Mouse (Mus musculus) embryonic facial prominence, embryonic 15.5 days (tissue): ENCODE results near the gene Ltb4r1. TPM values are rescaled to one million over a fixed set of nuclear protein-coding genes. Genes with fewer than 3 reads are reported as not detected.

Source experiments
- ATAC-seq: fragments of 200-750 bp; cut with Nextera tagmentation; 2 replicates; pipeline ENCODE4 v1.8.0; 2017; ENCODE audit warnings: low read depth, moderate TSS enrichment; ENCODE audit not compliant: insufficient number of reproducible peaks, low FRiP score, low TSS enrichment
- H3K27ac ChIP-seq: fragments of 300-500 bp; sonication (generic); replicated peaks from 2 replicates; pipeline ENCODE4 v1.5.1; 2015; ENCODE audit warnings: mild to moderate bottlenecking, inconsistent platforms
- H3K27me3 ChIP-seq: fragments of 300-500 bp; sonication (generic); 2 replicates; pipeline ENCODE4 v1.6.1; 2015; ENCODE audit warnings: inconsistent platforms
- H3K36me3 ChIP-seq: fragments of 300-500 bp; sonication (generic); 2 replicates; pipeline ENCODE4 v1.6.1; 2015; ENCODE audit warnings: mild to moderate bottlenecking, inconsistent platforms
- H3K4me1 ChIP-seq: fragments of 300-500 bp; sonication (generic); 2 replicates; pipeline ENCODE4 v1.6.1; 2015; ENCODE audit warnings: inconsistent platforms
- H3K4me2 ChIP-seq: fragments of 300-500 bp; sonication (generic); replicated peaks from 2 replicates; pipeline ENCODE4 v1.6.1; 2015; ENCODE audit warnings: mild to moderate bottlenecking, inconsistent platforms
- H3K4me3 ChIP-seq: fragments of 300-500 bp; sonication (generic); replicated peaks from 2 replicates; pipeline ENCODE4 v1.5.1; 2015; ENCODE audit warnings: mild to moderate bottlenecking, inconsistent platforms
- H3K9ac ChIP-seq: fragments of 300-500 bp; sonication (generic); 2 replicates; pipeline ENCODE4 v1.6.1; 2015; ENCODE audit warnings: inconsistent platforms
- H3K9me3 ChIP-seq: fragments of 300-500 bp; sonication (generic); replicated peaks from 2 replicates; pipeline ENCODE4 v1.6.1; 2016; ENCODE audit warnings: inconsistent platforms
- WGBS: fragments of 180-500 bp; shearing (Covaris S2); methylation state at CpG from one replicate; pipeline ENCODE4 v1.1.7; 2015; 5-methylcytosine and 5-hydroxymethylcytosine counted together
- polyA plus RNA-seq: library from polyadenylated mRNA; unstranded; fragments of >200 nt; fragmentation: Nextera tagmentation; extraction: Ambion mirVana; gene quantifications from 2 replicates; pipeline ENCODE4 v1.2.1, GENCODE M21; 2015

The Ltb4r1 gene
- polyA plus RNA-seq, 1 experiment from 2014 or later = 2.1 TPM

GRCm38 (mm10) chr14:55787731-55788130, 22.0 kb downstream of the Ltb4r1 start:
- 40% methylated on average over 11 of the region's 11 CpGs for WGBS
- Histone ChIP-seq H3K36me3 (no peaks in the 10 kb centered on the region), H3K9me3 (no peaks in the 10 kb centered on the region), H3K9ac (no peak overlapping the region), H3K4me2 (peak overlapping the region; percentile 80), H3K27me3 (peaks cover 17% of the 10 kb centered on the region), H3K4me1 (peaks cover 21% of the 10 kb centered on the region), H3K27ac (no peak overlapping the region), H3K4me3 (peak overlapping the region; percentile 49)
- ATAC-seq = no peak

- Histone ChIP-seq H3K36me3 (no peaks in the 10 kb centered on the region), H3K4me2 (peak within 1 kb of the TSS; percentile 80), H3K27ac (no peak within 1 kb of the TSS), H3K4me1 (peaks cover 18% of the 10 kb centered on the region), H3K27me3 (peaks cover 17% of the 10 kb centered on the region), H3K9me3 (no peaks in the 10 kb centered on the region), H3K4me3 (peak within 1 kb of the TSS; percentile 49), H3K9ac (peak within 1 kb of the TSS; percentile 34; the same call in 1 of the 2 replicates)
- no peak for ATAC-seq
- 5% methylated on average over 40 of the region's 40 CpGs for WGBS
Measured at GRCm38 (mm10) chr14:55788256-55789050, 22.7 kb downstream of the Ltb4r1 start, which contains the start of gene Ripk3. Gene Ripk3, minus strand, starts transcription at chr14:55788865.

DNA sequence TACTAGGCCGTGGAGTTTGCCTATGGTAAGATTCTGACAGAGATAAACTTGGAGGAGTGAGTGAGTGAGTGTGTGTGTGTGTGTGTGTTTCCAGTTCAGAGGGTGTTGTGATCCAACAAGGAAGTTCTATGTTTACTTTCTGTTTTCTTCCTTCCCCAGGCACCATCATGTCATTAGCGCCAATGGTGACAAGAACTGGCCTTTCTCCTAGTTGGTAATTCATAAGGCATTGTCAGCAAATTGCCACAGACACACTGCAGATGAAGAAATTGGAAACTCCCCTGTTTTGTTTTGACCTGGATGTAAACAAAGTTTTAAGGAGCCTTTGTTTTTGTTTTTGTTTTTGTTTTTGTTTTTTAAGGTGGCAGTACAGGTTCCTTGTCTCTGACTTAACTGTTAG, 27.7 kb downstream of the Ltb4r1 start:
- Histone ChIP-seq H3K27me3 (no peaks in the 10 kb centered on the region), H3K4me1 (peaks cover 2% of the 10 kb centered on the region), H3K4me2 (no peak overlapping the region), H3K36me3 (no peaks in the 10 kb centered on the region), H3K27ac (no peak overlapping the region), H3K9me3 (no peaks in the 10 kb centered on the region), H3K4me3 (no peak overlapping the region), H3K9ac (no peak overlapping the region)
- no peak for ATAC-seq
- WGBS = 47% methylated on average over 2 of the region's 2 CpGs

DNA sequence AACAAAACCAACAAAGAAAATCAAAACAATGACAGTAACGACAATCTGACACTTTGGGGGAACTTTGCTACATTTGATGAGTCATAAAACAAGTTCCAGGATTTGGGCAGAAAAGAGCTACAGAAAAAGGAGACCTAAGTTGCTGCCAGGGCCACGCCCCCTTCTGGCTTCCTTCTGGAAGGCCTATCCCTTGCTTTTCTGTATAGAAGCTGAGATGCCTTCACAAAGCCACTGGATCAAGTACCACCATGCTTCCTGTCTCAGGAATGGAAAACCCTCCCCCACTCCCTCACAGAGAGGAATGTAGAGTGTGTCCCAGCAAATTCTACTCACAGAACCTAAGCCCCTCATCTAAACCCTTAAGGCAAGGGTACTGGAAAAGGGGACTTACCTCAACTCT, 28.2 kb downstream of the Ltb4r1 start:
- Histone ChIP-seq H3K27me3 (no peaks in the 10 kb centered on the region), H3K27ac (no peak overlapping the region), H3K4me1 (no peaks in the 10 kb centered on the region), H3K9me3 (no peaks in the 10 kb centered on the region), H3K4me3 (no peak overlapping the region), H3K4me2 (no peak overlapping the region), H3K36me3 (no peaks in the 10 kb centered on the region), H3K9ac (no peak overlapping the region)
- WGBS = 56% methylated on average over 2 of the region's 2 CpGs
- no peak for ATAC-seq

DNA sequence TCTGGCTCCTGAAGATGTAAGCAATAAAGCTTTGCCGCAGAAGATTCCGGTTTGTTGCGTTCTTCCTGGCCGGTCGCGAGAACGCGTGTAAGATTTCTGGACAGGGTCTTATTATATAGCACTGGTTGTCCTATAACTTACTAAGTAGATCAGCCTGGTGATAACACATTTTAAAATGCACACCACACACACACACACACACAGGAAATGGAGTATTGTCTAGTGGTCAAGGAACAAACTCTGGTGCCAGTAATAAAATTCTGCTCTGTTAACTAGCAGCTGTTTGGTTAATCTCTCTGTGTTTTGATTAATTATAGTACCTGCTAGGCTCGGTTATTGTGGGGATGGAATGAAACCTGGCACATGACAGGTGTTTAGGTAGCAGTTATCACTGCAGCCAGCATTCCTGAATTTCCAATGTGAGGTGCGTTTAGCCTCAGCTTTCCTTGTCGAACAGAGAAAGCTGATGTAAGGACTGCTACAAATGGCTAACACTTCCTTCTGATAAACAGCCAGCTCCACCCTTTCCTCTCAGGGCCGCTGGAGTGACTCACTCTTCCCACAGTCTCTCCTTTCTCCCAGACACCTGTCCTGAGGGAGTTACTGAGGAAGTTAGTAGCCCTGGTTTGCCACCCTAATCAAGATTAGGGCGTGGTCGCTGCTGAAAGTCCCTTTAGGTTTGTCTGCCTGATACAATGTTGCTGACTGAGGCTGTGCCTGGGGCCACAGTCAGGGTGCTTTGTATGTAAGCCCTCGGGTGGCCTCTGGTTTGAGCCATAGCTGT, 29.8 kb downstream of the Ltb4r1 start:
- no peak overlapping the region for H3K9ac ChIP-seq
- H3K9me3 ChIP-seq = no peaks in the 10 kb centered on the region
- 78% methylated on average over 15 of the region's 15 CpGs for WGBS
- no peak for ATAC-seq
- H3K4me2 ChIP-seq = no peak overlapping the region
- no peaks in the 10 kb centered on the region for H3K27me3 ChIP-seq
- no peak overlapping the region for H3K27ac ChIP-seq
- H3K4me1 ChIP-seq = no peaks in the 10 kb centered on the region
- H3K36me3 ChIP-seq = no peaks in the 10 kb centered on the region
- no peak overlapping the region for H3K4me3 ChIP-seq

DNA sequence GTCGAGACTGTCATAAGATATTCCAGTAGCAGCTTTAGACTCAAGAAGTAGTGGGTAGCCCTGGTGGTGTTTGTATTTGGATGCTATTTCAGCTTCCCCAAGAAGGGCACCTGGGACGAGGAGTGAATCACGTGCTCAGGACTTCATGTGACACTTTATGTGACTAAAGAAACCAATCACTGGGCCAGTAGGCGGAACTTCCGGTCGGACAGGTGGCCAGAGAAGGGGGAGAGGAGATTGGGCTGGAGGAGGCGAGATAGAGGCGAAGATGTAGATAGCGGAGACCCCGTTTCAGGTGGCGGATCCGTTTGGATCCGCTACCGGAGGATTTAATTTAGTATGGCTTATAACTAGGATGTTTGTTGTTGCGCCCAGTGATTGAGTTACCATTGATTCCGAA, 49.1 kb downstream of the Ltb4r1 start:
- ATAC-seq = no peak
- Histone ChIP-seq H3K27me3 (no peaks in the 10 kb centered on the region), H3K36me3 (no peaks in the 10 kb centered on the region), H3K9ac (0 out of 2 replicates have a peak overlapping the region, but pooled peaks have one; percentile 9), H3K27ac (no peak overlapping the region), H3K4me2 (peak overlapping the region; percentile 63), H3K4me1 (peaks cover 9% of the 10 kb centered on the region), H3K9me3 (no peaks in the 10 kb centered on the region), H3K4me3 (peak overlapping the region; percentile 43)
- 17% methylated on average over 16 of the region's 16 CpGs for WGBS

DNA sequence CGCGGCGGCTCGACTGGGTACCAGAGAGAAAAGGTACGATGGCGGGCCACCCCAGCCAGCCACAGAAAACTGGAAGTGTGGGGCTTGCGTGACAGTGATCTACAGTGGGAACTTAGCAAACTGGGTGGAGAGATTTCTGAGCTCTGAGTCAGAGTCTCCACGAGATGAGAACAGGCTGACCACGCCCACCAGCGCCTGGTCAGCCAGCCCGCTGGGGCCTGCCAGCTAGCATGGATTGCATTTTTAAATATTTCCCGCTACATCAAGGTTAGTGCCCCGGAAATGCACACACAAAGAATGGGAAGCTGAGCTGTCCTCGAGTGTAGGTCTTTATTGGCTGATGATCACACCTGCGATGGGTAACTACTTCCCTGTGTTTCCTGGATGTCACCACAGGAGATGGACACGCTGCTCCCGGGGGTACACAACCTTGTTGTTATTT, 49.6 kb downstream of the Ltb4r1 start:
- Histone ChIP-seq H3K9ac (0 out of 2 replicates have a peak overlapping the region, but pooled peaks have one; percentile 9), H3K4me3 (peak overlapping the region; percentile 43), H3K27me3 (no peaks in the 10 kb centered on the region), H3K4me1 (peaks cover 9% of the 10 kb centered on the region), H3K9me3 (no peaks in the 10 kb centered on the region), H3K4me2 (peak overlapping the region; percentile 63), H3K27ac (no peak overlapping the region), H3K36me3 (no peaks in the 10 kb centered on the region)
- no peak for ATAC-seq
- 21% methylated on average over 17 of the region's 17 CpGs for WGBS

Other genes starting within 250 kb of the Ltb4r1 start
- gene Nrl, start 241.0 kb upstream of the Ltb4r1 start, polyA plus RNA-seq = not detected in 2 replicates
- gene Pck2, start 225.7 kb upstream of the Ltb4r1 start, polyA plus RNA-seq = 38.3 and 48.2 TPM in 2 replicates
- gene Dcaf11, start 206.0 kb upstream of the Ltb4r1 start, polyA plus RNA-seq = 59.3 and 61.7 TPM in 2 replicates
- gene A730061H03Rik, start 205.6 kb upstream of the Ltb4r1 start, polyA plus RNA-seq = 1.6 and 3.0 TPM in 2 replicates
- gene Fitm1, start 190.3 kb upstream of the Ltb4r1 start, polyA plus RNA-seq = 24.8 and 29.7 TPM in 2 replicates
- 129 and 134 TPM in 2 replicates for gene Psme1, start 187.8 kb upstream of the Ltb4r1 start, polyA plus RNA-seq
- 9.7 and 11.6 TPM in 2 replicates for gene Emc9, start 180.7 kb upstream of the Ltb4r1 start, polyA plus RNA-seq
- gene Psme2, start 174.8 kb upstream of the Ltb4r1 start, polyA plus RNA-seq = 238 and 259 TPM in 2 replicates
- gene Rnf31, start 174.3 kb upstream of the Ltb4r1 start, polyA plus RNA-seq = 17.9 and 18.1 TPM in 2 replicates
- gene Irf9, start 162.4 kb upstream of the Ltb4r1 start, polyA plus RNA-seq = 12.8 and 17.3 TPM in 2 replicates
- 2.3 and 2.9 TPM in 2 replicates for gene Rec8, start 147.9 kb upstream of the Ltb4r1 start, polyA plus RNA-seq
- gene Ipo4, start 130.0 kb upstream of the Ltb4r1 start, polyA plus RNA-seq = 122 and 129 TPM in 2 replicates
- gene Gm49378, start 128.1 kb upstream of the Ltb4r1 start, polyA plus RNA-seq = 0.75 and 1.4 TPM in 2 replicates
- gene Tm9sf1, start 122.2 kb upstream of the Ltb4r1 start, polyA plus RNA-seq = 114 and 118 TPM in 2 replicates
- gene Tssk4, start 115.8 kb upstream of the Ltb4r1 start, polyA plus RNA-seq = 0.61 and 1.2 TPM in 2 replicates
- gene Mdp1, start 105.5 kb upstream of the Ltb4r1 start, polyA plus RNA-seq = 57.4 and 57.9 TPM in 2 replicates
- 68.1 and 68.6 TPM in 2 replicates for gene Gmpr2, start 94.0 kb upstream of the Ltb4r1 start, polyA plus RNA-seq
- gene Nedd8, start 93.8 kb upstream of the Ltb4r1 start, polyA plus RNA-seq = 548 and 555 TPM in 2 replicates
- 34.0 and 38.0 TPM in 2 replicates for gene Tinf2, start 84.1 kb upstream of the Ltb4r1 start, polyA plus RNA-seq
- 27.3 and 28.0 TPM in 2 replicates for gene Tgm1, start 52.0 kb upstream of the Ltb4r1 start, polyA plus RNA-seq
- gene Rabggta, start 43.7 kb upstream of the Ltb4r1 start, polyA plus RNA-seq = 30.3 and 33.8 TPM in 2 replicates
- gene Dhrs1, start 20.3 kb upstream of the Ltb4r1 start, polyA plus RNA-seq = 87.3 and 90.0 TPM in 2 replicates
- 37.3 and 39.0 TPM in 2 replicates for gene Nop9, start 20.3 kb upstream of the Ltb4r1 start, polyA plus RNA-seq
- 0.47 and 0.60 TPM in 2 replicates for gene Cideb, start 7.5 kb upstream of the Ltb4r1 start, polyA plus RNA-seq
- 0.95 and 1.4 TPM in 2 replicates for gene Ltb4r2, start 4.5 kb upstream of the Ltb4r1 start, polyA plus RNA-seq
- gene Adcy4, start 18.1 kb downstream of the Ltb4r1 start, polyA plus RNA-seq = 17.4 and 22.2 TPM in 2 replicates
- gene Ripk3, start 22.9 kb downstream of the Ltb4r1 start, polyA plus RNA-seq = 34.5 and 41.3 TPM in 2 replicates
- 106 and 115 TPM in 2 replicates for gene Nfatc4, start 57.2 kb downstream of the Ltb4r1 start, polyA plus RNA-seq
- gene Nynrin, start 88.0 kb downstream of the Ltb4r1 start, polyA plus RNA-seq = 20.8 and 25.0 TPM in 2 replicates
- gene Cbln3, start 118.4 kb downstream of the Ltb4r1 start, polyA plus RNA-seq = 0.33 and 0.35 TPM in 2 replicates
- gene Khnyn, start 119.0 kb downstream of the Ltb4r1 start, polyA plus RNA-seq = 18.8 and 19.9 TPM in 2 replicates
- 73.9 and 79.1 TPM in 2 replicates for gene Sdr39u1, start 134.3 kb downstream of the Ltb4r1 start, polyA plus RNA-seq
- gene Cma1, start 178.7 kb downstream of the Ltb4r1 start, polyA plus RNA-seq = 320 and 374 TPM in 2 replicates
- gene Cma2, start 185.0 kb downstream of the Ltb4r1 start, polyA plus RNA-seq = 0.67 and 0.88 TPM in 2 replicates